Mouse (Mus musculus) heart, embryonic 15.5 days (tissue): ENCODE data around the gene Gnptg. TPM values are rescaled to one million over a fixed set of nuclear protein-coding genes. Genes with fewer than 3 reads are reported as not detected.

Experiments
- ATAC-seq: fragments of 200-750 bp; cut with Nextera tagmentation; replicated peaks from 2 replicates; pipeline ENCODE4 v1.8.0; 2017; ENCODE audit warnings: low read depth, moderate TSS enrichment; ENCODE audit not compliant: insufficient number of reproducible peaks, insufficient read depth, low FRiP score
- H3K27ac ChIP-seq: fragments of 300-500 bp; sonication (generic); 2 replicates; pipeline ENCODE4 v1.5.1; 2015; ENCODE audit warnings: mild to moderate bottlenecking, inconsistent platforms
- H3K27me3 ChIP-seq: fragments of 300-500 bp; sonication (generic); 2 replicates; pipeline ENCODE4 v1.6.1; 2015; ENCODE audit warnings: inconsistent platforms
- H3K36me3 ChIP-seq: fragments of 300-500 bp; sonication (generic); 2 replicates; pipeline ENCODE4 v1.6.1; 2015; ENCODE audit warnings: mild to moderate bottlenecking, inconsistent platforms
- H3K4me1 ChIP-seq: fragments of 300-500 bp; sonication (generic); replicated peaks from 2 replicates; pipeline ENCODE4 v1.6.1; 2015; ENCODE audit warnings: inconsistent platforms
- H3K4me2 ChIP-seq: fragments of 300-500 bp; sonication (generic); 2 replicates; pipeline ENCODE4 v1.6.1; 2015; ENCODE audit warnings: inconsistent platforms, mild to moderate bottlenecking, moderate library complexity
- H3K4me3 ChIP-seq: fragments of 300-500 bp; sonication (generic); 2 replicates; pipeline ENCODE4 v1.5.1; 2015; ENCODE audit warnings: mild to moderate bottlenecking, inconsistent platforms
- H3K9ac ChIP-seq: fragments of 300-500 bp; sonication (generic); 2 replicates; pipeline ENCODE4 v1.6.1; 2015; ENCODE audit warnings: mild to moderate bottlenecking, inconsistent platforms
- H3K9me3 ChIP-seq: fragments of 300-500 bp; sonication (generic); replicated peaks from 2 replicates; pipeline ENCODE4 v1.6.1; 2016; ENCODE audit warnings: inconsistent platforms
- WGBS: fragments of 180-500 bp; shearing (Covaris S2); methylation state at CpG from one replicate; pipeline ENCODE4 v1.1.7; 2015; ENCODE audit warnings: mixed read lengths; 5-methylcytosine and 5-hydroxymethylcytosine counted together
- polyA plus RNA-seq: library from polyadenylated mRNA; unstranded; fragments of >200 nt; fragmentation: Nextera tagmentation; extraction: Ambion mirVana; gene quantifications from 2 replicates; pipeline ENCODE4 v1.2.1, GENCODE M21; 2015

The Gnptg gene
- polyA plus RNA-seq, 1 experiment from 2014 or later: 20.4 TPM

DNA sequence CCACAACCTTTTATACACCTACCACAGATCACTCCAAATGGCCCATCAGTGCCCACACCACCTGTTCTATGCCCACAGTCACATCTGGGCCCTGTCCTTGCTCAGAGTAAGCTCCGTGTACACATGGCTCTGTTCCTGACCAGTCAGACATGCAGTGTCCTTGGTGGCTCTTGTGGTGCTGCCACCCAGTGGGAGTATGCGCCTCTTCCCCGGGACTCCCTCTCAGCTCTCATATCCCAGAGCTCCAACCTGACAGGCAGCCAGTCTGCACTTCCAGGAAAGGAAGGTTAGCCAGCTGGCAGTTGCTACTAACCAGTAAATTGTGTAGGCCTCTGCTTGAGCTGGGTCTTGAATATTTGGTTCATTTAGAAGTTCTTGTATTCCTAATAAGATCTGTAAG, 24.5 kb upstream of the Gnptg start:
- peaks cover under 1% of the 10 kb centered on the region for H3K4me1 ChIP-seq
- ATAC-seq: no peak
- H3K4me3 ChIP-seq: no peak overlapping the region
- H3K36me3 ChIP-seq: peaks cover 80% of the 10 kb centered on the region
- no peaks in the 10 kb centered on the region for H3K9me3 ChIP-seq
- H3K27me3 ChIP-seq: no peaks in the 10 kb centered on the region
- no peak overlapping the region for H3K9ac ChIP-seq
- 53% methylated on average over 3 of the region's 3 CpGs for WGBS
- no peak overlapping the region for H3K27ac ChIP-seq
- H3K4me2 ChIP-seq: no peak overlapping the region

DNA sequence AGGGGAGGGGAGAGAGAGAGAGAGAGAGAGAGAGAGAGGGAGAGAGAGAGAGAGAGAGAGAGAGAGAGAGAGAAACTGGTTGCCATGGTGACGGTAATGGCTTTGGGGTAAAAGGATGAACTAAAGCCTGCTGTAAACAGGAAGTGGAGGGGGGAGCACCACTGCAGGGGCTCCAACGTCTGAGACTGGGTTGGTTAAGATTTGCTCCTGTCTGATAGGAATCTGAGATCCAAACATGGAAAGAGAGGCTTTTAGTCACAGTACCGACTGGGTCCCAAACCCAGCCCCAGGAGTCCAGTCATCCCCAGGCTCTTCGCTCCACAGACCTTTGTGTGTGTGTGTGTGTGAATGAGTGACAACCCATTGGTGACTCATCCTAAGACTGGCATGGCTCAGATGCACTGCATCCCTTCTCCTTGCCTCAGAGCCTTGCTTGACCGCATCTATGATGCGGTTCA, 17.9 kb upstream of the Gnptg start:
- ATAC-seq: no peak
- Histone ChIP-seq H3K9ac (no peak overlapping the region), H3K4me1 (peaks cover 13% of the 10 kb centered on the region), H3K27me3 (peaks cover 38% of the 10 kb centered on the region), H3K4me2 (no peak overlapping the region), H3K9me3 (no peaks in the 10 kb centered on the region), H3K4me3 (no peak overlapping the region), H3K27ac (no peak overlapping the region), H3K36me3 (peaks cover 16% of the 10 kb centered on the region)
- WGBS: 50% methylated on average over 6 of the region's 6 CpGs

DNA sequence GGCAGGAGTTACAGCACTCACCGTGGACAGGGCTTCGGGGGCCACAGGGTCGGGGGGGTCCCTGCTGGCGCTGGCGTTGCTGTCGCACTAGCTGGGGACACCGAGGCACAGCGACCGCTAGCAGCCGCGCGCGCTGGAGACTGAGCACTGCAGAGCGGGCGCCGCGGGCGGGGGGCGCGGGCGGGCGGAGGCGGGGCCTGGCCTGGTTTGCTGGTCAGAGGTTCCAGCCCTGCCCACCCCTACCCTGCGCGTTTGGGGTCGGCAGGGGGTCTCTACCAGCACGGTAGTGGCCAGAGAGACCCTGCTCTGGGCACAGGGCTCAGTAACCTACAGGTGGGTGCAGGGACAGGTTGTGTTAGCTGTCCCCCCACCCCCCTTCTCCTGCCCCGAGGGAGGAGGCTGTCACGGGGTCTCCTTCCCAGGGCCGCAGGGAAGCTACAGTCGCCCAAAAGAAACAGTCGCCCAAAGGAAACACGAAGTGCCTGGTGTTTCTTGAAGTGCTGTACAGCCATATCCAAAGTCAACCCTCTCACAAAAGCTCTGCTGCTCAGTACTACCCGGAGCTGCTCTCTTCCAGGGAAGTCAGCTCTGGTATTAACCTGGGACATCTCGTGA, 16.3 kb upstream of the Gnptg start, which contains the start of gene Baiap3:
Gene Baiap3 (minus strand): TSS at position 225 of the 615 bp plus-strand sequence.
- Histone ChIP-seq H3K9ac (peak within 1 kb of the TSS; percentile 40), H3K4me3 (peak within 1 kb of the TSS; percentile 41), H3K27ac (no peak within 1 kb of the TSS), H3K9me3 (no peaks in the 10 kb centered on the region), H3K4me2 (peak within 1 kb of the TSS; percentile 70), H3K27me3 (peaks cover 51% of the 10 kb centered on the region), H3K36me3 (peaks cover 10% of the 10 kb centered on the region), H3K4me1 (peaks cover 13% of the 10 kb centered on the region)
- 0 out of 2 replicates have a peak, but pooled peaks have one; percentile 34 for ATAC-seq
- 3% methylated on average over 35 of the region's 35 CpGs for WGBS

DNA sequence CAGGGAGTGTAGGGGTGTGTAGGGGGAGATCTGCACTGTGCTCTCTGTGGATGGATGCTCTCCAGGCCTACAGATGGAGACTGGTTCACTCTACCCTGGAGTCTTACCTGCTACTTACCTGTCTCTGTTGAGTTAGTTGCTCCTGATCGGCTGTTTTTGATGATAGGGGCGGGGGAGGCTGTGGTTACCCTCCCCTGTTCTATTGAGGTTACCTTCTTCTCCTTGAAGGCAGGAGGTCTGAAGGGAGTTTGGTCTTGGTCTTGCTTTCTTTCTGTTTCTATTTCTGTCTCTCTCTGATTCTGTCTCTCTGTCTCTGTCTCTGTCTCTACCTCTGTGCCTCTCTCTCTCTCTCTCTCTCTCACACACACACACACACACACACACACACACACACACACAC, 15.2 kb upstream of the Gnptg start:
- H3K27ac ChIP-seq: no peak overlapping the region
- peaks cover 8% of the 10 kb centered on the region for H3K36me3 ChIP-seq
- no peak overlapping the region for H3K9ac ChIP-seq
- ATAC-seq: no peak
- WGBS: 72% methylated on average over 2 of the region's 2 CpGs
- no peak overlapping the region for H3K4me3 ChIP-seq
- H3K9me3 ChIP-seq: no peaks in the 10 kb centered on the region
- H3K4me2 ChIP-seq: no peak overlapping the region
- peaks cover 57% of the 10 kb centered on the region for H3K27me3 ChIP-seq
- peaks cover 13% of the 10 kb centered on the region for H3K4me1 ChIP-seq

DNA sequence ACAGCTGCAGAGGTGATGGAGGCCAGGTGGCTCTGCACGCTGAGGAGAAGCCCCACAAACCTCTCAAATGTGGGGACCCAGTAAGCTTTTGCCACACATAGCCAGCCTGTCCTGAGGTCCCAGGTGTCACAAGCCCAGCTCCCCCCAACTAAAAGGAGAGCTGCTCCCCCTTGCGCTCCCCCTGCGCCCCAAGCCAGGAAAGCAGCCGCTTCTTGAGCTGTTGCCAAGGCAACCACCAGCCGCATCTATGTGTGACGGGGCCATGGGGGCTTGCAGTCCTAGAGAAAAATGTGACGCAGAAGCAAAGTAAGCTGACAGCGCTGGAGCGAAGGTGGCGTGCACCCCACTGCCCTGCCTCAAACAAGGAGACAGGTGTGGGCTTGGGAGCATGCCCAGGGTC, 13.8 kb upstream of the Gnptg start:
- 38% methylated on average over 10 of the region's 10 CpGs for WGBS

DNA sequence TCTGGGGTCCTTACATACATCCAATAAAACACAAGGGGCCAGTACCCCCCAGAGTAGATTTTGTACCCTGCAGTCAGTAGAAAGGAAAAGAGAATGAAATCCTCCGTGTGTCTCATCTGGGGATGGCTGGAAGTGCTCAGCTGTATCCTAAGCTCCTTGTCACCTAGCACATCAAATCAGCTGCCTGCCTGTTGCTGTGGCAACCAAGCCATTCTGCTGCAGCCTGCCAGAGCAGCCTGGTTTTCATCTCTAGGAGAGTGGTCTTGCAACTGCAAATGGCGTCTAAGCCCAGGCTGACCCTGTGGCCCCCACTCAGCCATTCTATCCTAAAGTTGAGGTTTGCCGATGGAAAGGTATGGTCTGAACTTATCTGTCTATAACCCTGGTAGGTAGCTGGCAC, 12.7 kb upstream of the Gnptg start:
- Histone ChIP-seq H3K27me3 (peaks cover 72% of the 10 kb centered on the region), H3K9ac (no peak overlapping the region), H3K4me1 (peaks cover 13% of the 10 kb centered on the region), H3K27ac (no peak overlapping the region), H3K4me2 (no peak overlapping the region), H3K9me3 (no peaks in the 10 kb centered on the region), H3K36me3 (no peaks in the 10 kb centered on the region), H3K4me3 (no peak overlapping the region)
- WGBS: 37% methylated on average over 3 of the region's 3 CpGs
- ATAC-seq: no peak

More for the DNA sequence above, 13.8 kb upstream of the Gnptg start:
- ATAC-seq: no peak
- no peak overlapping the region for H3K4me2 ChIP-seq
- no peak overlapping the region for H3K4me3 ChIP-seq
- peaks cover 63% of the 10 kb centered on the region for H3K27me3 ChIP-seq
- no peak overlapping the region for H3K9ac ChIP-seq
- peaks cover 13% of the 10 kb centered on the region for H3K4me1 ChIP-seq
- no peaks in the 10 kb centered on the region for H3K9me3 ChIP-seq
- no peak overlapping the region for H3K27ac ChIP-seq
- no peaks in the 10 kb centered on the region for H3K36me3 ChIP-seq

DNA sequence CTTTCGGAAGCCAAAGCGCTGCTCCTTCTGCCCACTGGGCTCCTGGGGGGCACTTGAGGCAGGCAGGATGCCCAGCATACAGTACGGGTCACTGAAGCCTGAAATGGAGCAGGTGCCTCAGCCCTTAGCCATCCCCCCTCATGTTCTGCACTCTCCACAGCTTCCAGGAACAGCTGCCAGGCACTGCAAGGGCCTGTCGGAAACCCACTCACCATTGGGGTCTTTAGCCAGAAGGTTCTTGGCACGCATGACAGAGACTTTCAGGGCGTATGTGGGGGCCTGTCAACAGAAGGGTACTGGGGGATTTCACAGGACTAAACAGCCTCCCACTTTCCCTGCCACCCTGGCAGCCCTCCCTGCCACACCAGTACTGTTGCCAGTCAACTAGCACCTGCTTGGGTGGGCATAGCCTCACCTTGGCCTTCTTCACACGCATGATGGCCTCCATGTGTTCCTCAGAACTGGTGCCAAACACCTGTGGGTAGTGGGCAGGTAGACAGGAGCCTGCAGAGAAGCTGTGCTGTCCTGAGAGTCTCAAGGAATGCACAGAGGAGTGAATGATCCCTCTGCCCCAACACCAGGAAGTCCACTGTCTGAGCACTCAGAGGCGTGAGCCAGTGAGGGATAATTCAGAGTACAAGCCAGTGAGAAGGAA, 10.4 kb upstream of the Gnptg start:
- no peaks in the 10 kb centered on the region for H3K36me3 ChIP-seq
- H3K4me1 ChIP-seq: no peaks in the 10 kb centered on the region
- H3K4me2 ChIP-seq: no peak overlapping the region
- H3K4me3 ChIP-seq: no peak overlapping the region
- WGBS: 72% methylated on average over 8 of the region's 8 CpGs
- no peak overlapping the region for H3K27ac ChIP-seq
- ATAC-seq: no peak
- H3K9ac ChIP-seq: no peak overlapping the region
- H3K27me3 ChIP-seq: peaks cover 60% of the 10 kb centered on the region
- no peaks in the 10 kb centered on the region for H3K9me3 ChIP-seq

DNA sequence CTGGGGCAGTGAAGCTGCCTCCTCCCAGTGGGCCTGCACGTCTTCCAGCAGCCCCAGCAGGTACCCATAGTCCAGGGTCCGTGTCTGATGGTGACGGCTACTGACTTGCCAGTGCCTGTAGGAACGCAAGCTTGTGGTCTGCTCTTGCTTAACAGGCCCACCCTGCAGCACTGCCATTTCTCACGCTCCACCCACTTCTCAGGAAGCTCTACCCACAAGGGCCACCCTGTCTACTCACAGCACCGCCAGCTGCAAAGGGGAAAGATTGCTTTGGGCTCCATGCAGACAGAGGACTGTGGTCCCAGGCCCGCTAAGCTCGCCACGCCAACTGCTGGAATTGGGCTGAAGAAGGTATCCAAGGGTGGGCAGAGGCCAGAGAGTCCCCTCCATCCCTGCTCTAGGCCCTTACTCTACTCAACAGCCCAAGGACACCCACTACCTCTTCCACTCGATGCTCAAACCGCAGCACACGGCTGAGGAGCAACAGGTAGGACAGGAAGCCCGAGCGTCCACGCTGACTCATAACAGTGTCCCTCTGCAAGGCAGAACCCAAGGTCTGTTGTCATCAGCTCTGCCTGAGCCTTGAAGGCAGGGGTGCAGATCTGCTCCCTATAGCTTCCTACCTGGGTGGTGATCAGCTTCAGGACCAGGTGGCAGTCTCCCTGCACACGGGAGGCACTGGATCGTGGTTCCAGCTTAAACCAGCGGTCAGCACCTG, 8.3 kb upstream of the Gnptg start:
- 67% methylated on average over 18 of the region's 18 CpGs for WGBS
- H3K9me3 ChIP-seq: no peaks in the 10 kb centered on the region
- H3K36me3 ChIP-seq: peaks cover 2% of the 10 kb centered on the region; the same call in 1 of the 2 replicates
- H3K27ac ChIP-seq: no peak overlapping the region
- no peaks in the 10 kb centered on the region for H3K4me1 ChIP-seq
- H3K27me3 ChIP-seq: peaks cover 40% of the 10 kb centered on the region
- no peak overlapping the region for H3K4me3 ChIP-seq
- no peak overlapping the region for H3K9ac ChIP-seq
- no peak for ATAC-seq
- H3K4me2 ChIP-seq: no peak overlapping the region

DNA sequence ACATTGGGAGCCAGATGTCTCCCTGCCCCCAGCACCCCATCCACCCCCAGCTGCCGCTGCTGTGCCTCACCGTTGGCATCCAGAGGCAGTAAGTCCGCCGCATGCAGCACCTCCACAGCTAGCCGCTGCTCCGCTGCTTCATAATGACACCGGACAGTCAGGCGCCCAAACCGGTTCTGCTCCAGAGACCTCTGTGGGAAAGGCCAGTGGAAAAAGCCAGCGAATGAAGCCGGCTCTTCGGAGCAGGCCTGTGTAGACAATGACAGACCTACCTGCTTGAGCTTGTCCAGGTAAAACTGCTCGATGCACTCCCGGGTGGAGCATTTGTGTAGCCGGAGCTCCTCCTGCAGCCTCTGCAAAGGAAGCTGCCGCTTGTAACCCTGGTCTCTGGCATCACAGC, 4.3 kb upstream of the Gnptg start:
- Histone ChIP-seq H3K27ac (no peak overlapping the region), H3K36me3 (peaks cover 8% of the 10 kb centered on the region), H3K4me2 (no peak overlapping the region), H3K9me3 (no peaks in the 10 kb centered on the region), H3K9ac (no peak overlapping the region), H3K4me3 (no peak overlapping the region), H3K27me3 (peaks cover 13% of the 10 kb centered on the region; the same call in 1 of the 2 replicates), H3K4me1 (peaks cover 16% of the 10 kb centered on the region)
- WGBS: 80% methylated on average over 16 of the region's 16 CpGs
- ATAC-seq: no peak

DNA sequence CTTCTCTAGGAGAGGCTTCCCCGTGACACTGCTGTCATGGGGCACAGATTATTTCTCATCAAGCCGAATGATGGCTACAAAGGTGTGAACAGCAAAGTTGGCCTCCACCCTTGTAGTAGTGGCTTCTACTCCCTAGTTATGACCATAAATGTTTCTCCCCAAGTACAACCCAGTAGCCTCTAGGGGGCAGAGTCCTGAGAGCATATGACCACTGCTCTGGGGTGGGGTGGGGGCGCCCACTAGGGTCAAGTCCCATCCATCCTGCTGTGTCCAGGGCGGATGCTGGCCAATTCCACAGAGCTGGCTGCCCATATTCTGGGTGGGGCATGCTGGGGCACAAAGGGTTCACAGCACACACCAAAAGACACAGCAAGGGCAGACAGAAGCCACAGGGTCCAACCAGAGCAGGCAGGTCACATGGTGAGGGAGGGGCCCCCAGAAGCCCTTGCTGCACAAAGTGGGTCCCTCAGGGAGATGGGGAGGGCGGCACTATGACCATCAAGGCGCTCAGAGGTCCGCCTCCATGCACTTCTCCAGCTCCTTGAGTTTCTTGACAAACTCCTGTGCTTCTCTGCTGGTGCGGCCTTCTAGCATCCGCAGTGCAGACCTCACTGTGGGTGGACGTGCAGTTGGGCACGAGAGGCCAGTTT, 3.3 kb upstream of the Gnptg start:
- no peak for ATAC-seq
- H3K9me3 ChIP-seq: no peaks in the 10 kb centered on the region
- peaks cover 8% of the 10 kb centered on the region for H3K36me3 ChIP-seq
- peaks cover 18% of the 10 kb centered on the region for H3K4me1 ChIP-seq
- H3K27ac ChIP-seq: no peak overlapping the region
- WGBS: 89% methylated on average over 11 of the region's 11 CpGs
- no peak overlapping the region for H3K4me2 ChIP-seq
- H3K4me3 ChIP-seq: no peak overlapping the region
- H3K27me3 ChIP-seq: 0 out of 2 replicates have a peak, but pooled peaks cover 8% of the 10 kb centered on the region
- H3K9ac ChIP-seq: no peak overlapping the region

DNA sequence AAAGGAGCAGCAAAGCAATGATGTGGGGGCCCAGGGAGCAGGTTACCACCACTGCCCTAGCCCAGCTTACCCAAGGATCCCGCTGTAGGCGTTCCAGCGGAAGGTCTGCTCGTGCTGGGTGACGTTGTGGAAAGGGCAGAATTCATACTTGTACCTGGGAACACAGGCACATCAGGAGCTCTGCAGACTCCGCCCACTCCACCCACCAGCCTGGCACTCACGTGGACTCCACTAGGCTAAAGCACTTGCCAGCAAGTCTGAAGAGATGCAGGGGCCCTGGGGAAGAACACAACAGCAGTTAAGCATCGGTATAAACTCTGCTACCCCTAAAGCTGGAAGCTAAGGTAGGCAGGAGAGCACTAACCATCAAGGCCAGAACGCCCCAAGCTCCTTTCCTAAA, 4.3 kb downstream of the Gnptg start:
- H3K27me3 ChIP-seq: no peaks in the 10 kb centered on the region
- ATAC-seq: no peak

More for the DNA sequence above, 4.3 kb downstream of the Gnptg start:
- H3K36me3 ChIP-seq: peaks cover 25% of the 10 kb centered on the region
- no peak overlapping the region for H3K9ac ChIP-seq
- peaks cover 8% of the 10 kb centered on the region for H3K4me1 ChIP-seq
- H3K9me3 ChIP-seq: no peaks in the 10 kb centered on the region
- H3K4me3 ChIP-seq: no peak overlapping the region
- 84% methylated on average over 9 of the region's 9 CpGs for WGBS
- H3K27ac ChIP-seq: no peak overlapping the region
- H3K4me2 ChIP-seq: no peak overlapping the region
